Mouse (Mus musculus) retina, postnatal 1 day (tissue): ENCODE results near the gene Grb14.

Source experiments
- DNase-seq: peaks from one replicate; pipeline ENCODE4 v3.0.0-alpha.2; 2012

The Grb14 gene

DNA sequence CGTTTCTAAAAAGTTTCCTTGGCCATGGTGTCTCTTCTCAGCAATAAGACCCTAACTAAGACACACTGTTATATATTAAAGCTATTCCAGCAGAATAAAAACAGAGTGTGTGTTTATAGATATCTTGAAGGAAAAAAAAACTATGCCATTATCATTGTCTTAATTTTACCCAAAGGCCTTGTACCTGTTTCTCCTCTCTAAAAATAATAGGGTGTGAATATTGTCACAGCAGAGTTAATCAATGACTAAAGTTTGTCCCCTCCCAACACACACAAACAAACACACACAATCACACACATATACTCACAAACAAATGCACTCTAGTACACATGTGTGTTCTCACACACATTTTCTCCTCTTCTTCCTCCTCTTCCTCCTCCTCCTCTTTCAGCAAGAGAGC lies at the start of gene Grb14:
Gene Grb14, minus strand, starts transcription at position 101 of the 400 bp plus-strand sequence.
- DNase-seq = no peak

- no peak for DNase-seq
Observed at GRCm38 (mm10) chr2:65072205-65072604, 47.4 kb upstream of the Grb14 start.

DNA sequence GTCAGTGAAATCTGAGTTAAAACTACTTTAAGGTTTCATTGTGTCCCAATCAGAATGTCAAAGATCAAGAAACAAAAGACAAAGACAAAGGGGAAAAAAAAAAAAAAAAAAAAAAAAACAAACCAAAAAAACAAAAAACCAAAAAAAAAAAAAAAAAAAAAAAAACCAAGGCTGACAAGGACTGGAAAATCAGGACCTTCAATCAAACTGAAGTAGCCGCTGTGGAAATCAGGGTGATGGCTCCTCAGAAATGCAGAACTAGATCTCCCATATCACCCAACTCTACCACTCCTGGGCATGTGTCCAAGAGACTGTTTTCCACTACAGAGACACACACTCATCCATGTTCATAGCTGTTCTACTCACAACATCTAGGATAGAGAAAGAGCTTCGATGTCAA lies 29.0 kb upstream of the Grb14 start:
- DNase-seq = no peak

DNA sequence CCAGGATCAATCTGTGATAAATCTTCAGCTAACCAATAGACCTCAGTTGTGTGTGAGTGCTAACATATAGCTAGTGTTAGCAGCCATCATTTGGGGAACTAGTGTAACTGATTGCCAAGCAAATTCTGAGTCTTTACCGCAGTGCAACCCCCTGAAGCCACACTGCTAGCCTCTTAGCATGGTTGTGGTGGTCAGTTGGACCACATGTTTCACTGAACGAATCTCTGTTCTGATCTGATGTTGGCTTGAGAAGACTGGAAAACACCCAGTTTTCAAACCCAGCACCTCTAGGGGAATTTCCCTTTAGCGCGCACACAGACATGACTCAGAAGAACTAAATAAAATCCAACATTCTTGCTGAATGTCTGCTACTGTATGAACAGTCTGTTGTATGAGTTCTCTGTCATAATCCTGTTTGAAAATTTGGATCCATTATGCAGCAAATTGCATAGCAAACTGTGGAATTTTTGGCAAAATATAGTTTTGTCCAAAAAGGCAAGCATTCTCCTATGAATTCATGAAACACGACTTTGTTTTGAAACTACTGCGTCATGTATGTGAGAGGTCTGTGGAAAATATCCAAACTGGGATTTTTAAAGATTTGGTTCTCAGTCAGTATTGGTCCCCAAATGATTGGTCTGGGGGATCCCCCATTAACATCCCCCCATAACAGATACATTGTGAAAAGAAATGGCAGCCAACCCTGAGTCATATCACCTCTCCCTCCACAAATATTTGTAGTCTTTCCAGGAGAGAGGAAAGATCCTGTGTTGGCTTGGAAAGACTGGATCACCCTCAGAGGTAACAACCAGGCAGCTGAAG lies 27.6 kb upstream of the Grb14 start:
- no peak for DNase-seq

DNA sequence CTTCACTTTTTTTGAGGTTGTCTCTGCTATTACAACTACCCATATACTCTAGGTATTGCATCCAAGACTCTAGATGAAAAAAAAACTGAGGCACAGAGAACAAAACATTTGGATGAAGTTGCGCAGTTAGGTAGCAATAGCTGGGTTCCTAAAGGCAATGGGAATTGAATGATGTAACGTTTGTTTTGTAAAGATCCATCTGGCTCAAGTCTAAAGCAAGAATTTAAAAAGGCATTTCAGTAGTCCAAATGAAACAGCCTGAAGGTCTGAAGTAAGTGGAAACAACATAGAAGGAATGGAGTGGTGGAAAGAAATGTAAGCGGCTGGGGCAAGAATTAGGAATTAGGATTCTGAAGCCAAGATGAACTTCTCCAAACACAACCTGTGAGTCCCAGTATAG lies 26.0 kb upstream of the Grb14 start:
- DNase-seq = no peak

DNA sequence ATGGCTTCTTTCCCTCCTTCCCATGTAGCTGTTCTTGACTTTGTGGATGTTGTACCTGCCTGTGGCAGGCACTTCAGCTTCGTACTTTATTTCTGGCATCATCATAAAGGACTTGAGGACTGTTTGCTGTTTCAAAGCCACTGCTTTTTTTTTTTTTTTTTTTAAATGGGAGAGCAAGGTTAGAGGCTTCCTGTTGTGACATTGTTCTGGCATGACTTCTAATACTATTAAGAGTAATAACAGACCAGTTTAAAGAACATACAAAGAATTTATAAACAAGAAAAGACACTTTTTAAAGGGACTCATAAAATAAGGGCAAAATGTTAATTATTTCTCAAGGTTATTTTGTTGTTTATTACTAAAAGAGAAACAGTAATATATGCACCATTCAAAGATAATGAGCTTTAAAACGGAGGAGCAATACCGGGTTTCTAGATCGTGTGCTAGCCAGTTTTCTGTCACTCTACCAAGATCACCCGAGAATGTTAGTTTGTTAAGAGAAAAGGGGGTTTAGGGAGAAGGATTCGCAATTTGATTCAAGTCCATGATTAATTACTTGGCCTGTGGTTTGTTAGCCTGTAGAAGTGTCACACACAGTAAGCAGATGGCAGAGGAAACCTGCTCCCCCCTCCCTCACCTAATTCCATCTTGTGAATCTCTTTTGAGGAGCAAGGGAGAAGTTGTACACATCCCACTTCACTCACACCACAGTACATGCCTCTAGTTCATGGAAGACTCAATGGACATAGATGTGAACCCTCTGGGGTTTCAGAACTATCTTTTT lies 23.6 kb upstream of the Grb14 start:
- no peak for DNase-seq

GRCm38 (mm10) chr2:65038164-65038563 lies 13.4 kb upstream of the Grb14 start:
- DNase-seq = no peak

DNA sequence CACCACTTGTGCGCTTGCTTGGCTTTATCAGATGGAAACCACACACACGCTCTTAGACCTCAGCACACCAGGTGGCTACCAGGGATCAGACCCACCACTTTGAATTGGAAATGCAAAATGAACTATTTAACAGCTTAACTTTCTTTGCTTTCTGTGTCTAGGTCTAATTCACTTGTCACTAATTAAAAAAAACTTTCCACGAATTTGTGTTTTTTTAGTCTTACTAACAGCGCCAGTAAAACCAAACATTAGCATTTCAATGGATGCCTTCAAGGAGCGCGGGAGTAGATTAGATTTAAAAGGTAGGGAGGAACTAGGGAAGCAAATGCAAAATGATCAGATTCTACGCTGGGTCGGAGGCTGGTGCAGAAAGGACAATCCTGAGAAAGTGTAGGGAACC lies 12.8 kb upstream of the Grb14 start:
- no peak for DNase-seq

DNA sequence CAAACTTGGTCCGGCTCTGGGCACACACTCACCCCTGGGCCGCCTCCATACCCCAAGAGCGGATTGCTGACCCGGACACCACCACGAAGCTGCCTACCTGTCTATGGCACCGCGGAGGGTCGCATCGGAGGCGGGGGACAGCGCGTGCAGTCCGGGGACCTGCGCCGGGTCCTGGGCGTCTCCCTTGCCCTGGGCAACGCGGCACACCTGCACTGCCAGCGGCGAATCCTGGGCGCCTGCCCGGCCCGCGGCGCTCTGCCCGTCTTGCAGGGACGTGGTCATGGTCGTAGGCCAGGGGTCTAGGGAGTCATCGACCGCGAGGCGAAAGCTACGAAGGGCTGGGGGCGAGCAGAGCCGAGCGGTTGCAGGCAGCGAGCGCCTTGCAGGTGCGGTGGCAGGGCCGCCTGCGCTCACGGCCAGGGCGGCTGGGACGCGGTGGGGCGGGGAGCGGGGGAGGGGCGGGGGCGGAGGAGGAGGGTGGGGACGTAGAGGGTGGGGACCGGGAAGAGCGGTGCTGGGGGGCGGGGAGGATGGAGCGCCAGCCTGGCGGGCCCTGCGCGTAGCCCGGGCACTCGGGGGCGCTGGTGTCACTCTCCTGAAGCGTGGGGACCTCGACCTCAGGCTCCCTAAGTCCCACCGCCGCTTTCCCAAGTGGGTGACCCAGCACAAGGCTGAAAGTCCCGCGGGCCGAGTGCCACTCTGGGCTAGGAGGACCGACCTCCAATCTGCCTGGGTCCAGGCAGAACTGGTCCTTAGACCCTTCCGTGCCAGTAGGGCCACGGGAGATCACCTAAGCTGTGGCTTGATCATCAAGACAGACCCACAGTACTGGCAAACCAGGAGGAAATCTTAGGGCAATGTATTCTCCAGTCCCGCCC lies 2.2 kb downstream of the Grb14 start:
- peak; percentile 78 for DNase-seq

- DNase-seq = peak; percentile 41
Observed at GRCm38 (mm10) chr2:65021691-65022362, 3.0 kb downstream of the Grb14 start.

DNA sequence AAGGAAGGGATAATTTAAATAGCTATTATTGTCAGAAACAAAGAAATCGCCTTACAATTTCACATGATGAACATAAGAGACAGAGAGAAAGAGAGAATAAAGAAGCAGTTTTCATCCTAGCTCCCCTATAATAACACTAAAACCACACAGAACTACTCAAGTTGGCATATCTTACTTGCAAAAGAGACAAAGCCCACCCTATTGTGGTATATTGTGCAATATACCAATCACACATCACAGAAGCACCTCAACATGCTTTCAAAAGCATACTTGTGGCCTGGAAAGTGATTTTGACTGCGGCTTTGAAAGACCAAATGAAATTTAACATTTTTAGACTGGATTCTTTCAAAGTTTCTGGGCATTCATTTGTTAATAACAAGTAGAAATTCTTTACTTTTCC lies 7.4 kb downstream of the Grb14 start:
- no peak for DNase-seq

DNA sequence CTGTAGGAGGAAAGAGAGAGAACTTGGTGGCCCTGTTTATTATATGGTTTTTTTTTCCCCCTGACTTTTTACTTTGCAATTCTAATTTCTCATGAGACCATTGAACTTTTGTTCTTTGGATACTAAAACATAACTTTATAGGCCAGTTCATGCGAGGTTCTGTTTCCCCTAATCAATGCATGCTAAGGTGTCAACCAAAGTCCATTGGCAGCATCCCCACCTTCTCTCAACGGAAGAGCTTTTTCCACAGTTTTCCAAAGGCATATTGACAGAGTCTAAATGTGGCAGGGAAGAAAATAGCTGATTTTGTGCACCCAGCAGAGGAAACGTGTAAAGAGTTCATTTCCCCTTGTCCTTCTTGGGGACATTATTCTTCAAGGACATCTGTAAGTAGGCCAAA lies 10.2 kb downstream of the Grb14 start:
- DNase-seq = no peak

DNA sequence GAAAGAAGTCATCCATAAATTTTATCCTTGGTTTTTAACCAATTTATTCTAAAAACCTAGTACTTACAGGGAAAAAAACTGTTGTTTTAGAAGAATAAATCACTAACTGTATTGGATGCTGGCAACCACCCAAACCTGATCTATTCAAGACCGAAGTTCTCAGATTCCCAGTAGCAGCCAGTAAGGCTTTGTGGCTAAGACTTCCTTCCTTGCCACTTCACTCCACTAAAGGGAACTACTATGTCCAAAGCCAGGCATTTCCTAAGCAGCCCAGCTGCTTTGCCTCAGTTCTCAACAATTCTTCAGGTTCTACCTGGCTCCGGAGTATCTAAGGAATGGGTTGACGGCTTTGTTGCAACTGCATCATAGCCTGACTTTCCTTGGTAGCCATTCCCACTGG lies 14.7 kb downstream of the Grb14 start:
- no peak for DNase-seq

DNA sequence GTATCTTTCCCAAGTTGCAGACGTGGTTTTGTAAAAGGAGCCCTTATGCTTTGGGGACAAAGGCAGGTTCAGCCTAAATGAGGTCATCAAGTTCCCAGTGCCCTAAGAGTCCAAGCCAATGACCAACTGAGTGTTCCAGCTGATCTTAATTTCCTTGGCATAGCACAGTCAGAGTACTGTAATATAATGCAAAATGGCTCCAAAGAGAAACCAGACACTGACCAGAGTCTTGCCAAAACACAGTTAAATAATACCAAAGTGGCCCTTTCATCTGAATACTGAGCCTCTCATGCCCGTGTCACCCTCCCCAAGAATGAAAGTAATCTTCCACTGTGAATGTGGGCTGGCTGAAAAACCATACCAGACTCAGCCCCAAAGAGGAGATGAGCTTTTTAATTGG lies 17.4 kb downstream of the Grb14 start:
- DNase-seq = peak; percentile 39

DNA sequence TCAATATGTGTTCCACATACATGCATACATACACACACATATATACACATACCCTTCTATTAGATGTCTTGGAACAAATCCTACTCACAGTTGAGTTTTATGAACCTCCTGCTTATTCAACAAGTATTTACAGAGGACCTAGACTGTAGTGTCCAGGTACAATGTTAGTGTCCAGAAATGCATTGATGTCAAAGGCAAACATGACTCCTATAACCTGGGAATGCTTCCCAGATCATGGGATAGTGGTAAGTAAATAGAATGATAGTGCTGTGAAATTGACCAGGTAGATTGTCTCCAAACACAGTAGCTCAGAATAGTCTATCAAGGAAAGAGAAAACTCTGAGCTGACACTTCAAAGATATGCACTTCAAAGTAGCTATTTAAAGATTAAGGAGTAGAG lies 19.7 kb downstream of the Grb14 start:
- no peak for DNase-seq

- DNase-seq = peak; percentile 29
Observed at GRCm38 (mm10) chr2:65003433-65003832, 21.4 kb downstream of the Grb14 start.

GRCm38 (mm10) chr2:65002631-65003030 lies 22.2 kb downstream of the Grb14 start:
- no peak for DNase-seq

DNA sequence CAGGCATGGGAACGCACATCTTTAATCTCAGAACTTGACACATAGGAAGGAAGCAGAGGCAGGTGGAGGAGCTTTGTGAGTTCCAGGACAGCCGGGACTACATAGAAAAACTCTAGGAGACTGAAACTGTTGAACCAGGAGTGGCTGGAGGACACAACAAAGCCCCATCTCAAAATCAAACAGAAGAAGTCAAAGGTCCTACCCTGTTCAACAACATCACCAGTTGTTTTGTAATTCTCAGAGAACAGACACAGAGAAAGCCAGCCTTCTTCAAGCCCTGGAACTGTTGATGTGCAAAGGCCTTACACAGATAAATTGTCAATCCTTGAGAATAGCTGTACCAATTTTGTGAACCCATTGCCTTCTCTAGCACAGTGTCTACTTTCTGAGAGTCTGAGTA lies 29.7 kb downstream of the Grb14 start:
- no peak for DNase-seq

- DNase-seq = no peak
Observed at GRCm38 (mm10) chr2:64989426-64990187, 35.2 kb downstream of the Grb14 start.

DNA sequence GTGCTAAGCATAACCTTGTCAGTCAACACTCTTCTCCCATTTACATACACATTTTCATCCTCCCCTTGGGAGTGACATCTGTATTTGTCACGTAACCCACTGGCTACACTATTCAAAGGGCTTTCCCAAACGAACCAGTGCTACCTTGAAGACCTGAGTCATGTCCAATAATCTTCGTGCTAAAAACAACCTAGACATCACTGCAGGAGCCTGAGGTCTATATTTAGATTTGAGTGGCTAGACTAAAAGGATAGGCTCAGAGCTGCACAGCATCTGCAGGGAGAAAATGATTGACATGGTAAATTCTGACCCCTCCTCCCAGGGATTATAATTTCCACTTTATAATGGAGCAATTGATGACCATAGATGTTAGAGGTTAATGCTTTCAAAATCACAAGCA lies 37.0 kb downstream of the Grb14 start:
- DNase-seq = no peak

GRCm38 (mm10) chr2:64975546-64975945 lies 49.2 kb downstream of the Grb14 start:
- DNase-seq = no peak

GRCm38 (mm10) chr2:64974549-64974948 lies 50.2 kb downstream of the Grb14 start:
- no peak for DNase-seq
